Mouse (Mus musculus) heart, postnatal 10 days (tissue): ENCODE data around the gene Gclc. TPM values are rescaled to one million over a fixed set of nuclear protein-coding genes. Genes with fewer than 3 reads are reported as not detected.

Experiments
- DNase-seq, 2 experiments: peaks; one replicate each; pipeline ENCODE4 v3.0.0; 2021
- intact Hi-C: fragments of 180-260 bp; cut with DNase I; formaldehyde crosslinking; loops from one replicate; pipeline ENCODE4 v1.15.1; 2025
- total RNA-seq, 2 experiments: library from RNA; stranded (reverse); gene quantifications; 2 replicates each; pipeline ENCODE4 v1.2.3; 2021

Gclc gene
- total RNA-seq, 2 experiments from 2014 or later: 12.9 to 13.5 TPM

DNA sequence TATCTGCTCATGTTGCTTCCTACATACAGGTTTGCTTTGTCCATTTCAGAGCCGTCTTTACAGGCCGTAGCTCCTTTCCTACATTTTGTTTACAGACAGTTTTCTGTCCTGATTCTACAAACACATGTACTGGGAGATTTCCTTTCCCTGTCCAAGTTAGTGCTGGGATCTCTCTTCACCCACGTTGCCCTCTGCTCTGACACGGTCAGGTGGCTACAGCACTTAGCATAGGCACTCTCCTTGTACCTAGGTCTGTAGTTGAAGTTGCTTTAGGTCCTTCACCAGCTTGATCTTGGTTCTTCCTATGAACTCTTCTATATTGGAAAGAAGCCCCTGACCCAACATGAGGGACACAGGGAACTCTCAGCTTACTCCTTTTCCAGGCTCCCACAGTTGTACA, 25.4 kb downstream of the Gclc start:
- no peak for DNase-seq
- intact Hi-C loops: loop anchor here (2.0 kb wide), 2 partner anchors 123 to 169 kb away; no protein-coding TSS in a partner anchor

DNA sequence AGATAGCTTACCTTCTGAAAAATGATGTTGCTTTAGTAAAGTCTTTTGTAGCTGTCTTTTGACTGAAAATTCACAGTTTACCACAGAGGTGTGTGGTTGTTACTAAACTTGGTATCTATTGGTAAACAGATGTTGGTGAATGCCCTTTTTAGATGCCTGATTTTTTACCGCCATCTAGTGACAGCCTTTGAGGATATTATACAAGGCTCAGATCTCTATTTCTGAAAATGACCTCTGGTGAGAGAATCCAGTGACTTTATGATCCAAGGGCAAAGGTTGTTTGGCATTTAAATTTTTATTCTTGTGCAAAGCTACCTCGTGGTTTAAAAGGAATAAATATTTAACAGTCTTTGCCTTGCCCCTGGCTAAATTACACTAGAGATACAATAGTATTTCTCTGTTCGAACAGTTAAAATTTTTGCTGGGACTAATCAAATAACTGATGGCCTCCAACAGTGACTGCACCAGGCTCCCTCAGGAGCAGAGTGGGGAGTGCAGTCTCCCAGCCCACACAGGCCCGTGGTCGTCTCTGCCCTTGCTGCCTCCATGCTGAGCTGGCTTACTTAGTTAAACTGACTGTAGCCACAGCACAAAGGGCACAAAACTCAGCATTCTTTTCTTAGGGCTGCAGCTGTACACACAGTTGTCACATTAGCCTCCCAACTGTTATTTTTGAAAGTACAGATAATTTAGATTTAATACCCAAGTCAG, 27.3 kb downstream of the Gclc start:
- DNase-seq: peak; percentile 48 to 58
- intact Hi-C loops: loop anchor here (1.0 to 2.0 kb wide), 3 partner anchors 125 to 185 kb away; no protein-coding TSS in a partner anchor

DNA sequence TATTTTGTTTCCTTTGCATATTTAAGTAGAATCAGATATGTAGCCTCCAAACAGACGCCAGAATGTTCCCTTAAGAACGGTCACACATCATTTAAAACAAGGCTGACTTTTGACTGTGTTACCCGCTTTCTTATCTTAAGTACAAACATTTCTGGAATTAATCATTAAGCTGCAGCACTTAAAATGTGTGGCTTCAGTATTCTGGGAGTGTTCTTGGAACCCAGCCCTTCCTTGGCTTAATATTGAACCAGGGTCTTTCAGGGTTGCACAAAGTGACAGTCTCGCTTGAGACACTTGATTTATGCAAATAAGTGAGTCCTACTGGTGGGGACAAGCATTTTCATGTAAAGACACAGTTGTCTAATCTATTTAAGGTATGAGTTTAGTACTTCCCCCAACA, 27.9 kb downstream of the Gclc start:
- no peak for DNase-seq
- intact Hi-C loops: no loop called here

DNA sequence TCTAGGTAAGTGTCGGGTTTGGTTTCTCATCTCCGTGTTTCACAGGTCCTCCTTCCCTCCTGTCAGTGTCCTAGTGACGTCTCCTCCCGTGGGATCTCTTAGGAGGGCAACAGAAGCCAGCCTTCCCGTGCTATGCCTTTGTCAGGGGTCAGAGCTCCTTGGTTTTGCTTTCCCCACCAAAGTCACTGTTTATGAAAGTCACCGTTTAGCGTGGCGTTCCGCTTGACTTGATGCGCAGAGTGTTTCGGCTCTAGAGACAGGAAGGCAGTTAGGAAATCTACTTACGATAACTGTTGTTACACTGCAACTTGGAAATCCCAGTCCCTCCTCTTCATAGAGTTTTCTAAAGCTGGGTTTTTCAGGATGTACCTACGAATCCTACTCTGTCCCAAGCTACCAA, 28.7 kb downstream of the Gclc start:
- DNase-seq: no peak
- intact Hi-C loops: no loop called here

DNA sequence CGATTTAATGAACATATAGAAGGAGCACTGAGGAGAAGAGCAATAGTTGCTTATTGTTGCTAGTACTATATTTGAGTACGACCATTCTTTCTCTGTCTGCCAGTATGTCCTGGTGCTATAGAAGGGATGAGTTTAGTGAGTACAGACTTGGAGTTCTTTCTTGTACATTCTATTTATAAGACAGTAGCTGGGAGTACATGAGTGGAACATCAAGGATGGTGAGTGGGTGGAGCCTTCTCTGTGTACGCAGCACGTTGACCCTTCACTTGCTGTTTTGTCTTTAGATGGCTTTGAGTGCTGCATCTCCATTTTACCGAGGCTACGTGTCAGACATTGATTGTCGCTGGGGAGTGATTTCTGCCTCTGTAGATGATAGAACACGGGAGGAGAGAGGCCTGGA, 31.1 kb downstream of the Gclc start:
- DNase-seq: no peak
- intact Hi-C loops: no loop called here

DNA sequence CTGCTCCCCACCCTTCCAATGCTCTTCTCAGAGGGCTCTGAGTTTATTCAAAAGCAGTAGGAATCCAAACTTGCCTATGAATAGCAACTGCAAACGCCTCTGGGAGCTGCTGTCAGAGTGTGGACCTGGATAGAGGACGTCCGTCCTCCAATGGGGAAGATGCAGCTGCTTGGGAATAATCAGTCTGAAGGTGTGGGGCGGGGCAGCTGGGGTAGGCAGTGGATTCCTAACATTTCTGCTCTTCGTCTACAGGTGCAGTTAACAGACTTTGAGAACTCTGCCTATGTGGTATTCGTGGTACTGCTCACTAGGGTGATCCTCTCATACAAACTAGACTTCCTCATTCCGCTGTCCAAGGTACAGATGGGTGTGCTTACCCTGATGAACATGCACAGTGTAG, 33.6 kb downstream of the Gclc start:
- intact Hi-C loops: no loop called here
- DNase-seq: no peak

DNA sequence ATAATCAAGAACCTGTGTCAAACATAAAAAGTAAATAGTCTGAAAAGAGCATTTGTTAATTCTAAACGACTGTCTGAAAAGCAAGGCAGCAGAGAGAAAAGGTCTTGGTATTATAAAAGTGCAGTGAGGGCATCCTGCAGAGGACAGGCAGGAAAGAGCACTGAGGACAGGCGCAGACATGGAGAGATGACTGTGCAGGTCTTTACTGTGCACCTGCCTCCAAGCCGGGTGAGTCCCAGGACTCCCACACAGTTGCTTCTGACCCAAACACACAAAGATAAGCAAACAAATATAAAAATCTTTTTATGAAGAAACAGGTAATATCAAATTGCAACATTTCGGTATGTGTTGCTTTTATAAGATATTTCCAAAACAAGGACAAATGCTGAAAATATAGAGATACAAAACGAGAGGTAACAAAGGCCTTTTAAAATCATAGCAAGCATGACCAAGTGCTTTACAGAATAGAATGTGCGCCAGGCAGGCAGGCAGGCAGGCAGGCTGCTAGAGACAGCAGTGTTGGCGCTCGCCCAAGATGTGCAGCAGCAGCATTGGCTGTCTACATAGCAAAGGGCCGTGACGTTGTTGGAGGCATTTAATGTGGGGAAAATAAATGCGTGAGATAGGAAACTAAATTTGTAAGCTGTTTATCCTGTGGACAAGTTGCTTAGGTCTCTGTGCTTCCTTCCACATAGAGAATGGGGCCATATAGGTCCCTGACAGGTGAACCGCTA, 35.4 kb downstream of the Gclc start:
- intact Hi-C loops: no loop called here
- peak; percentile 71 to 74 for DNase-seq

DNA sequence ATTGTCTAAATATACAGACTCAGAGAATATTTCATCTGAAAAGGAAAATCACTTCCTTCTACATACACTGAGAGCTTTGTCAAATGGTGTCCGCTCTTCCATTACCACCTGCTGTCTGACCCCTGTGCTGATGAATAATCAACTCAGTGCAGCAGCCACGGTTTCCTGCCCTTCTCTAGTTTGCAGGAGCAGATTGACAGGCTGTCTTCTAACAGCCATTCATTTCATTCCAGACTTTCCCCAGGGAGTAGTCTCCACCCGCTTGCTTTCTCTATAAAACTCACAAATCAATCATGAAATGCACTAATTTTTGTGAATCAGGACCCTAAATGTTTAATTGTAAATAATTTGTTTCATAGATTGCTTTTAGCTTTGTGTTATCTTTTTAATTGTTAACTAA, 39.5 kb downstream of the Gclc start:
- intact Hi-C loops: no loop called here
- no peak for DNase-seq

DNA sequence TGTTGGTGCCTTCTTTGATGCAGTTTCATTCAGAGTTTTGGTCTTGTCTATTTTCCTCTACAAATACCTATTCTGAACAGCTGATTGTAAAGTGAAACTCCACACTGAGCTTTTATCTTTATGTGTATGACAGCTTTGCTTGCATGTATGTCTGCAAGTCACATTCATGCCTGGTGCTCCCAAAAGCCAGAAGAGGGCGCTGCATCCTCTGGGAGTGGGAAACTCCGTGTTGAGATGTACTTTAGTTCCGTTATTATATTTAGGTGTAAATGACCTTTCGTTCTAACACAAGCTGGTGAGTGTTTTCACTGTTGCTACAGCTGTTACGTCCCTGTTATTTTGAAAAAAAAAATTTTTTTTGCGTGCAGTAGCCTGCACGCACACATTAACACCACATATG, 48.1 kb downstream of the Gclc start:
- intact Hi-C loops: no loop called here
- DNase-seq: peak; percentile 13 to 57

DNA sequence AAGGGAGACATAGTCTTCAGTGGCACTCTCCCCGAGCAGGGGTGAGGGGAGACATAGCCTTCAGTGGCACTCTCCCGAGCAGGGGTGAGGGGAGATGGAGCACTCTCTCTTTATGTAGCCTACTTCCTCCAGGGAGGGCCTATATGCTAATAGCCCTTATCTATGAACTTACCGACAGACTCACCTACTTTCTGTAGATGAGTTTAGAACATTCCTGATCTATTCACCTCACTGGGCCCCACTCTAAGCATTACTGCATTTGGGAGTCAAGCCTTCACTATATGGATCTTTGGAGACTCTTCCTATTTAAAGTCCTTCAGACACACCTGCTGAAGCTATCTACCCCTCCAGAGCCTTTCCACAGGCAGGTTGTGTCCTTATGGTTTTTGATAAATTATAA, 52.1 kb downstream of the Gclc start:
- no peak for DNase-seq

DNA sequence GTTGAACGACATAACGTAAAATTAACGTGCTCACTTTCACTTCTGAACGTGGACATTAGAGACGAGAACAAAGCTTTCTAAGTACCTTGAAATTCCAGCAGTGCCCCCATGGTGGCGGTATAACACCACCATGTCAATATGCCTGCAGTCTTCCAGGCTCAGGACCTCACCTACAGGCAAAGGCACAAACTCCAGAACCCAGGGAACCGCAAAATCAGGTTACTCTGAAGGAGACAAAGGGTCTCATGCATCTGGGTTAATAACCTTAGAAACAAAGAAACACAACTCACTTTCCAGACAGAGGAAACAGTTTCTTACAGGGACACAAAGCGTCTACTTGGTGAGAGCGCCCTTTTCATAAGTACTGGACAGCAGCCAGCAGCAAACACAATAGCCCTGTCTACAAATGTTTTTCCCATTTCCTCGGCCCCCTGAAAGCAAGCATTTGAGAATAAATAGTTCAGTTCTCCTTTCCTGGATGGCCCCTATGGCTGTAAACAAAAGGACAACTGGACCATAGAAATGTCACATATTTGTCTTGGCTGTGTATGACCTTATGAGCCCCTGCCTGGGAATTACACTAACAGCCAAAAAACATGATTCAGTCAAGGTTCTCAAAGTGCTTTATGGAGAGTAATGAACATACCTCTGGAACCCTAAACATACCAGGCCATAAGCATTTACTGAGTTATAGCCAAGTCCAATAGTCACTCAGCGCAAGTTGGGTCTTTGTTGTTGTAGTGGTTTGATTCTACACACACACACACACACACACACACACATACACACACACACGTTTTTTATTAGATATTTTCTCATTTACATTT, 52.7 kb downstream of the Gclc start:
- intact Hi-C loops: loop anchor here (1.0 kb wide), 3 partner anchors 103 to 218 kb away; no protein-coding TSS in a partner anchor
- DNase-seq: peak; percentile 92 to 93

More for the DNA sequence above, 52.1 kb downstream of the Gclc start:
- intact Hi-C loops: loop anchor here (1.0 kb wide), 2 partner anchors 200 to 219 kb away; no protein-coding TSS in a partner anchor

DNA sequence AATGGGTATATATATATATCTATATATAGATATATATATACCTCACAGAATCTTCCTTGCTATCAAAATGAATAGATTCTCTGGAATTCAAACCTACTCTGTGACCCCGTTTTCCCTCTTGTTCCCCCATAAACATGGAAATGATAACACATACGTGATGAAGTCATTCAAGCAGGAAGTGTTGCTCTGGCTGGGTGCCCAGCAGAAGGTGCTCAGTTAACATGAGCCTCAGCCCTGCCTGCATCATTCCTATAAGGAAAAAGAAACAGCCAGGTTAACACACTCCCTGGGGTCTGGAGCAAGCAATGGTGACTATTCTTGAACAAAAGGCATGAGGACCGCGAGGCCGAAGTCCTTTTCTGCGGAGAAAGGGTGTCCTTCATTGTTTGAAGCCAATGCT, 54.1 kb downstream of the Gclc start:
- intact Hi-C loops: no loop called here
- DNase-seq: peak in 1 of 2 experiments; percentile 20

DNA sequence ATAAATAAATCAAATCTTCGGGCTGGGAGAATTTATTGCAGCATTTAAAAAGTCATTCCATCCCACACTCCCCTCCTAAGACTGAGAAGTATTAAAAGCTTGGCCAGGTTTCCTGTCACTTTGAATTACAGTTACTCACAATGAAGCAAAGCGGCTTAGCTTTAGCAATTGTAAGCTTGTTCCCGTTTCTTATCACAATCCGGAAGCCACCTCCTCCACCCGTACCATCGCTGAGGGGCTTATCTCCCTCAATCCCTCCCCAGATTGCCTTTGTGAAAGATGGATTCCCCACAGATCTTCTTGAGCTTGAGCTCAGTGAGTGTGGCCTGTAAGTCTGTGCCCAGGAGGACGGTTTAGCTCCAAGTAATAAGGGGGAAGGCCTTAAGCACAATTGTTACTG, 64.5 kb downstream of the Gclc start:
- no peak for DNase-seq
- intact Hi-C loops: no loop called here

DNA sequence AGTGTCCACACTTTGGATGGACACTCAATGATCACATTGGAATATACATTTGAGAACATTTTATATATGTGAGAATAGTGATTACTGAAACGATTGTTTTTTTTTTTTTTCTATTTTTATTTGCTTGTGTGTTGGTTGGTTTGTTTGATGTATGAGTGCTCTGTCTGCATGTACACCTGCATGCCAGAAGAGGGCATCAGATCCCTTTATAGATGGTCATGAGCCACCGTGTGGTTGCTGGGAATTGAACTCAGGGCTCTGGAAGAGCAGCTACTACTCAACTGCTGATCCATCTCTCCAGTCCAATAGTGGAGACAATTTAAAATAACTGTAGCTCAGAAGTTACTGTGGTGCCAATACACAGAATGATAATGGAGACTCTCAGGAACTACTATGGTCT, 65.0 kb downstream of the Gclc start:
- intact Hi-C loops: no loop called here
- DNase-seq: no peak

DNA sequence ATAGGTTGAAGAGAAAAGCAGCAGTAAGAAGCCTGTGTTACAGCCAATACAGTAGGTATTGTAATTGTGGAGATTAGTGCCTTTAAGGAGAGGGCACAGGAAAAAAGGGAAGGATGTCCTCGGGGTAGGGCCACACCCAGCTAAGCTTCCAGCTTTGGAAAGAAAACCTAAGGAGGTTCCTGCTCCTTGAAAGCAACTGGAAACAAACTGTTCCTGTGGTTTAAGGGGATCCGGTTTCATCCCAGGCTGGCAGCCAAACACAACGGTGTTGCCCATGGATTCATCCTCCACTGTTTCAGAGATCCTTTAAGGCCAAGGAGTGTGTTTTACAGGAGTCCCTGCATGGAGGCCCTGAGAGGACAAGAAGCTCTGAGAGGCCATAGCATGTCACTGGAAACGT, 66.5 kb downstream of the Gclc start:
- intact Hi-C loops: no loop called here
- no peak for DNase-seq

DNA sequence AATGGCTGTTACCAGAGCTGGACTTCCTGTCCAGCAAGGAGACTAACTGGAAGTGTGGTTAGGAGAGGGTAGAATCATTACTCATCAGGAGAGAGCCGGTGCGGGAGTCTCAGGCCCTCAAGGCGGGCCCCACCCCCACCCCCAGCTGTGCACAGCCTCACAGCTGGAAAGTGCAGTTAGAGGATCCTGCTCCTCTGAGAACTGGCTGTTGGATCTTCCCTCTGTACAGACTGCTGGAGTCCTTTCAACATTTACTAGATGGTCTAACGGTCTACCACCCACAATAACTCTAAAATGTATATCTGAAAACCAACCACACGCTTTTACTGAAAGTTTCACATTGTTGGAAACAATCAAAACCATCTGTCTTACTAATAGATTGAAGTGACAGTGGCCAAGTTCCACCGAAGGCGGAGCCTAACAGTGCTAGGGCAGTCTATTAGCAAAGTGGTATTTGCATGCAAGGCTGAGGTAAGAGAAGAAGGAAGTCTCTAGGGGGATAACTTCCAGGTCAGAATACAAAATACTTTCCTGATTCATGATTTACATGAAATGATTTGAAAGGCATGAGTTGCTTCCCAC, 71.1 kb downstream of the Gclc start:
- intact Hi-C loops: no loop called here
- peak; percentile 38 to 43 for DNase-seq

DNA sequence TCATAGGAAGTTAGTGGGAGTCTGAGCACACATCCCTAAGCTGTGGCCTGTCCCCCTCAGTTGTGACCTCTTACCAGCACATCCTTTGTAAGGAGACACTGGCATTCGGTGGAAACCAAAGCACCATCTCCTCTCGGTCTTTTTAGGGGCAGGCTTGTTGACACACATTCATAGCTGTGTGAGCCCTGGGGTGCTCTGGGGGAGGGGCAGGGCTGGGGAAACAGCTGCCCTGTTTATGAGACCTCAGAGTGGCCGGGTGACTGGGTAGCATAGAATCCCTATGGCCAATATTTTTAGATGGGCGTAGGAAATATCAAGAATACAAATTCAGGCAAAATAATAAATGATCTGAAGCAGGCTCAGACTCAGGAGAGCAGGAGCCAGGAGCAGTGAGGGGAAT, 71.9 kb downstream of the Gclc start:
- DNase-seq: no peak
- intact Hi-C loops: no loop called here

DNA sequence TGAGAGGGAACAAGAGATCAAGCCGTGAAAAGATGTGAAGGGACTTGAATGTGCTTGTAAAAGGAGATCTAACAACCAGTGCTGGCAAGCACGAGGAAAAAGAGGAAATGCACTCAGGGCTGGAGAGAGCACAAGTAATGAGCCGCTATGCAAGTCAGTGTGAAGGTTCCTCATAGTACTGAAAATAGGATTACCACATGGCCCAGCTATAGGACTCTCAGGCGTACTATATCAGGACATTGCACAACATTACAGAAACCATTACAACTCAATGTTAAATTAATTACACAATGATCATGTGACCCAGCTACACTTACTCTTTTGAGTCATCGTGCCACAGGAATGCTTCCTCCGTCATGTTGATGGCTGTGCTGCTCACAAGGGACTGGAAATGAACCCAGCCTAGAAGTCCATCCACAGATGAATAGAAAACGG, 74.2 kb downstream of the Gclc start:
- intact Hi-C loops: no loop called here
- DNase-seq: peak in 1 of 2 experiments; percentile 12

DNA sequence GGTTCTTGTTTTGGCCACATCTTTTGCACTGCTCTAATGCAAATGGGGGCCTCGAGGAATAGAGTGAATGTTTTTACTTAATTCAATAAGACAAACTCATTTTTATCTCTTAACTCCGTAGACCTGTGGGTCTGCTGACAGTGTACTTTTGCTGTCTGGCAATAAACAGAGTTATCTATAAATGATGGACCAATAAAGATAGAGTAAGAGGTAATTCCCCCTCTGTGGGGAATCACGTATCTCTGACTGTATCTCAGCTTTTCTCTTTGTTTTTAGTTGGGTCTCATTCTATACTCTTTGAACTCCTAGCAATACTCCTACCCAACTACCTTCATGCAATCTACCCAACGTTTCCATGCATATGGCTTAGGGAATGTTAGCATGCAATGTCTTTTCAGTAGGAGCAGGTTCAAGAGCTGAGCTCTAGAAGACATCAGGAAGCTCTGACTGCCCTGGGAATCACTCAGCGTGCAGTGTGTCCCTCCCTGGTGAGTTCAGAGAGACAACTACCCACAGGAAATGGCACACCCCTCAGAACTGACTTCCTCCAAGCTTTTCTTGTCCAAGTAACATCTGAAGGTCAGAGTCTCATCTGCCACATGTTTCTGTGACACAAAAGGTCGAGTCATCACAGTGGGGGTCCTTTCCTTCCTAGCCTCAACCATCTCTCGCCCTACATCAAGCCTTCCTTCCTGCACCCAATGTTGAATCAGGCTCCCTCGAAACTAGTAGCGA, 80.1 kb downstream of the Gclc start:
- DNase-seq: peak in 1 of 2 experiments; percentile 30
- intact Hi-C loops: no loop called here

DNA sequence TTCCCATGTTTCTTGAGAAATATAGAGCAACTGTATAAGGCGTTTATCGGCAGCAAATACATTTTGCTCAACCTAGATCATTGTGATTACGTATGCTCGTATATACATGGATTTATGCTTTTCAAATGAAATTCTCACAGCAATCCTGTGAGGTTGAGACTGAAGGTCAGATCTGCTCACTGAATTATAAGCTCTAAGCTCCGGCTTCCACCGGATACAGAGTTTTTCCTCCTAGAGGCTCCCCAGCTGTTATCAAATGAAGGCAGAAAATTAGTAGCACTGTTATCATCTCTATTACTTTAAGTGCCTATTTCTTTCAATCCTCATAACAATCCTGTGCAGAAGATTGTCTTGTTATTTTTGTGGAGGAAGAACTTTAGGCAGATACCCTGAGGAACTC, 80.8 kb downstream of the Gclc start:
- intact Hi-C loops: no loop called here
- no peak for DNase-seq
